7 mouse cellular contexts compared by ENCODE assay signal in the genomic region with DNA sequence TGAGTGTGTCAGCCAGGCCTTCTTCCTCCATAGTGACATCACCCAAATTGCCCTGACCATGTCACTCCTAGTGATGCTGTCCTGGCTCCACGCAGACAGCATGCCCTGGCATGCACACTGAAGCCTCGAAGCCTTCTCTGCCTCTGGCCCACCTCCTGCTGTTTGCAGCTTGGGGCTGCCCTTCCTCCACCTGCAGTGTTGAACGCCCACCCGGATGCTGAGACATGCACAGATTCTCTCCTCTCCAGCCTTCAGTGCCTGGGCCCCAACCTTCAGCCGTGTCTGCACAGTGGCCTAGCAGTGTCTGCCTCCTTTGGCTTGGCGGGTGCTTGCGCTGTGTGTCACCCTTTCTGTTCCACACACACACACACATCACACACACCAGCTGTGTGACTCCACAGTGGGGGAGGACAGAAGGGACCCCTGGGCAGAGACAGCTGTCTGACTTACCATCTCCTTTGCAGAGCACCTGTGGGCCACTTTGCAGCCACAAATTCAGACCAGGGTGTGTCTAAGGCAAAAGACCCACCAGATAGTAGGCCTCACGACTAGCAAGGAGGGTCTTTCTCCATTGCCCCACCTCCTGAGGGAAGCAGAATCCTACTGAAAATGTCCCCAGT. TPM values are rescaled to one million over a fixed set of nuclear protein-coding genes. Genes with fewer than 3 reads are reported as not detected.
DNase-seq lines count a peak whose midpoint lies in the region; ATAC-seq and TF ChIP-seq lines count a peak whose summit lies in the region.

No protein-coding gene starts in this region.

- H3K9me3 ChIP-seq in liver, embryonic 12.5 days (replicated peaks), result no peaks in the 10 kb centered on the region
- no peaks in the 10 kb centered on the region for H3K9me3 ChIP-seq in liver, embryonic 11.5 days (ENCODE audit: control insufficient read depth, low read length)
- no peaks in the 10 kb centered on the region for H3K9me3 ChIP-seq in hindbrain, embryonic 14.5 days (ENCODE audit: control insufficient read depth, low read length)
- H3K9me3 ChIP-seq in stomach, embryonic 14.5 days (ENCODE audit: control insufficient read depth, low read depth, low read length), result no peaks in the 10 kb centered on the region

- H3K9ac ChIP-seq in liver, embryonic 12.5 days, result no peak overlapping the region
- no peak overlapping the region for H3K9ac ChIP-seq in liver, embryonic 11.5 days (ENCODE audit: low read depth, low read length)
- H3K9ac ChIP-seq in hindbrain, embryonic 14.5 days, result no peak overlapping the region
- no peak overlapping the region; the same call in 1 of the 2 replicates for H3K9ac ChIP-seq in stomach, embryonic 14.5 days (replicated peaks; ENCODE audit: low read depth, low read length)

- peaks cover 16% of the 10 kb centered on the region for H3K36me3 ChIP-seq in liver, embryonic 12.5 days
- peaks cover 7% of the 10 kb centered on the region; the same call in 1 of the 2 replicates for H3K36me3 ChIP-seq in liver, embryonic 11.5 days (ENCODE audit: control insufficient read depth, insufficient read depth, low read length)
- H3K36me3 ChIP-seq in hindbrain, embryonic 14.5 days (replicated peaks; ENCODE audit: control insufficient read depth, insufficient read depth), result 0 out of 2 replicates have a peak, but pooled peaks cover 3% of the 10 kb centered on the region
- H3K36me3 ChIP-seq in stomach, embryonic 14.5 days (ENCODE audit: control insufficient read depth, insufficient read depth, low read length), result 0 out of 2 replicates have a peak, but pooled peaks cover 5% of the 10 kb centered on the region

- no peak for ATAC-seq in liver, embryonic 12.5 days
- no peak for ATAC-seq in liver, embryonic 11.5 days (replicated peaks; ENCODE audit: low FRiP score)
- no peak for ATAC-seq in hindbrain, embryonic 14.5 days (ENCODE audit: low FRiP score)
- no peak for ATAC-seq in stomach, embryonic 14.5 days (ENCODE audit: insufficient number of reproducible peaks, insufficient read depth, low FRiP score, low read depth)

- no peak overlapping the region for H3K4me2 ChIP-seq in liver, embryonic 12.5 days
- no peak overlapping the region for H3K4me2 ChIP-seq in liver, embryonic 11.5 days
- H3K4me2 ChIP-seq in hindbrain, embryonic 14.5 days (replicated peaks), result no peak overlapping the region
- H3K4me2 ChIP-seq in stomach, embryonic 14.5 days (replicated peaks; ENCODE audit: low read depth, low read length), result no peak overlapping the region

- TF ChIP-seq POLR2A in bone marrow, adult 2 months (IDR thresholded peaks at IDR 0.05; ENCODE audit: borderline replicate concordance, control insufficient read depth, low read depth, low read length), result no peak

- DNase-seq in liver, embryonic 11.5 days (ENCODE audit: low spot score), result no peak
- no peak for DNase-seq in hindbrain, embryonic 14.5 days (ENCODE audit: low spot score)
- DNase-seq in yolk sac, embryonic 10.5 days (ENCODE audit: low spot score), result no peak
- DNase-seq in gastrocnemius, adult 18-20 months (ENCODE audit: low spot score), result no peak

- TF ChIP-seq CTCF in bone marrow, adult 2 months (IDR thresholded peaks at IDR 0.05; ENCODE audit: control insufficient read depth, insufficient read depth, low read length), result no peak

- H3K27ac ChIP-seq in liver, embryonic 12.5 days, result peak overlapping the region; percentile 67; the same call in 1 of the 2 replicates
- no peak overlapping the region for H3K27ac ChIP-seq in liver, embryonic 11.5 days (ENCODE audit: low read depth, low read length)
- H3K27ac ChIP-seq in bone marrow, adult 2 months (ENCODE audit: control insufficient read depth, insufficient read depth, low read depth, low read length, poor library complexity), result peak overlapping the region; percentile 18; the same call in 1 of the 2 replicates
- H3K27ac ChIP-seq in hindbrain, embryonic 14.5 days, result peak overlapping the region; percentile 44; the same call in 1 of the 2 replicates
- H3K27ac ChIP-seq in stomach, embryonic 14.5 days (ENCODE audit: low read length), result peak overlapping the region; percentile 72; the same call in 1 of the 2 replicates

- H3K4me3 ChIP-seq in liver, embryonic 12.5 days, result no peak overlapping the region
- H3K4me3 ChIP-seq in liver, embryonic 11.5 days (ENCODE audit: low read depth, low read length), result no peak overlapping the region
- no peak overlapping the region for H3K4me3 ChIP-seq in bone marrow, adult 2 months (replicated peaks; ENCODE audit: control insufficient read depth, low read depth, low read length)
- H3K4me3 ChIP-seq in hindbrain, embryonic 14.5 days (replicated peaks; ENCODE audit: low read length), result no peak overlapping the region
- H3K4me3 ChIP-seq in stomach, embryonic 14.5 days (ENCODE audit: low read depth, low read length), result no peak overlapping the region

- no peaks in the 10 kb centered on the region for H3K27me3 ChIP-seq in liver, embryonic 12.5 days (replicated peaks)
- no peaks in the 10 kb centered on the region for H3K27me3 ChIP-seq in liver, embryonic 11.5 days (replicated peaks; ENCODE audit: control insufficient read depth, insufficient read depth, low read length)
- no peaks in the 10 kb centered on the region for H3K27me3 ChIP-seq in hindbrain, embryonic 14.5 days (ENCODE audit: control insufficient read depth, insufficient read depth, low read length)
- H3K27me3 ChIP-seq in stomach, embryonic 14.5 days (ENCODE audit: control insufficient read depth, insufficient read depth, low read length), result no peaks in the 10 kb centered on the region

- WGBS in liver, embryonic 12.5 days (ENCODE audit: insufficient replicate concordance), result 80% methylated on average over 8 of the region's 8 CpGs
- 79% methylated on average over 8 of the region's 8 CpGs for WGBS in liver, embryonic 11.5 days
- WGBS in bone marrow, adult 2 months, result 66% methylated on average over 8 of the region's 8 CpGs
- 62% methylated on average over 8 of the region's 8 CpGs for WGBS in hindbrain, embryonic 14.5 days
- 66% methylated on average over 8 of the region's 8 CpGs for WGBS in stomach, embryonic 14.5 days

- H3K4me1 ChIP-seq in liver, embryonic 12.5 days, result peaks cover 55% of the 10 kb centered on the region
- H3K4me1 ChIP-seq in liver, embryonic 11.5 days (replicated peaks; ENCODE audit: control insufficient read depth, insufficient read depth, low read length), result peaks cover 43% of the 10 kb centered on the region
- H3K4me1 ChIP-seq in bone marrow, adult 2 months (ENCODE audit: control insufficient read depth, insufficient read depth, low read length), result peaks cover 21% of the 10 kb centered on the region
- peaks cover 58% of the 10 kb centered on the region for H3K4me1 ChIP-seq in hindbrain, embryonic 14.5 days (replicated peaks; ENCODE audit: control insufficient read depth, insufficient read depth, low read length)
- peaks cover 32% of the 10 kb centered on the region for H3K4me1 ChIP-seq in stomach, embryonic 14.5 days (ENCODE audit: control insufficient read depth, insufficient read depth, low read length)

RNA-seq across cellular contexts. Expression of gene Dnajb12, which starts 22.7 kb away (rescaled TPM):
- polyA plus RNA-seq in liver, embryonic 12.5 days (2016; fragmentation: Nextera tagmentation; extraction: Ambion mirVana), result 18.0 and 18.7 TPM in 2 replicates
- 27.4 and 30.2 TPM in 2 replicates for polyA plus RNA-seq in liver, embryonic 11.5 days (2014; fragmentation: Nextera tagmentation; extraction: Ambion mirVana)
- 15.4 and 20.5 TPM in 2 replicates for polyA plus RNA-seq in bone marrow, adult 2 months (2011; ENCODE audit: insufficient read depth, insufficient read length, low replicate concordance, missing spikeins)
- polyA plus RNA-seq in hindbrain, embryonic 14.5 days (2014; fragmentation: Nextera tagmentation; extraction: Ambion mirVana), result 20.6 and 22.5 TPM in 2 replicates
- 26.5 and 29.8 TPM in 2 replicates for polyA plus RNA-seq in stomach, embryonic 14.5 days (2014; fragmentation: Nextera tagmentation; extraction: Ambion mirVana)
- total RNA-seq in gastrocnemius, adult 18-20 months (2021), result 10 to 100 TPM; 73.4 to 80.1 TPM

RNA-seq across cellular contexts. Expression of gene Ddit4, which starts 49.5 kb away (rescaled TPM):
- 5.4 and 6.9 TPM in 2 replicates for polyA plus RNA-seq in liver, embryonic 12.5 days (2016; fragmentation: Nextera tagmentation; extraction: Ambion mirVana)
- 2.7 and 4.3 TPM in 2 replicates for polyA plus RNA-seq in liver, embryonic 11.5 days (2014; fragmentation: Nextera tagmentation; extraction: Ambion mirVana)
- 19.2 and 34.2 TPM in 2 replicates for polyA plus RNA-seq in bone marrow, adult 2 months (2011; ENCODE audit: insufficient read depth, insufficient read length, low replicate concordance, missing spikeins)
- 8.8 and 10.5 TPM in 2 replicates for polyA plus RNA-seq in hindbrain, embryonic 14.5 days (2014; fragmentation: Nextera tagmentation; extraction: Ambion mirVana)
- polyA plus RNA-seq in stomach, embryonic 14.5 days (2014; fragmentation: Nextera tagmentation; extraction: Ambion mirVana), result 2.5 and 3.0 TPM in 2 replicates
- 100 to 1,000 TPM in 1 of 2 experiments, 1 to 10 TPM in 1; 8.1 to 202 TPM for total RNA-seq in gastrocnemius, adult 18-20 months (2021)
